Mouse (Mus musculus): Measurements from ENCODE around the gene Prss46. TPM values are rescaled to one million over a fixed set of nuclear protein-coding genes. Genes with fewer than 3 reads are reported as not detected.

Gene Prss46
- polyA plus RNA-seq, 1 experiment from 2014 or later, result not detected

- Histone ChIP-seq H3K9me3 (replicated peaks; ENCODE audit: control insufficient read depth, low read length) (no peaks in the 10 kb centered on the region), H3K36me3 (ENCODE audit: control insufficient read depth, insufficient read depth) (no peaks in the 10 kb centered on the region), H3K4me3 (ENCODE audit: low read depth, low read length) (no peak overlapping the region), H3K27ac (ENCODE audit: low read length) (no peak overlapping the region), H3K4me1 (ENCODE audit: control insufficient read depth, low read depth, low read length) (peaks cover 2% of the 10 kb centered on the region), H3K4me2 (ENCODE audit: low read depth, low read length) (no peak overlapping the region), H3K9ac (ENCODE audit: low read depth, low read length) (no peak overlapping the region), H3K27me3 (ENCODE audit: control insufficient read depth, insufficient read depth, low read depth, low read length) (no peaks in the 10 kb centered on the region)
- no peak for ATAC-seq (ENCODE audit: low read depth)
- 7% methylated on average over 6 of the region's 6 CpGs for WGBS (ENCODE audit: insufficient replicate concordance)
Observed at GRCm38 (mm10) chr9:110896595-110896994, 52.3 kb downstream of the Prss46 start.

- no peaks in the 10 kb centered on the region for H3K9me3 ChIP-seq (replicated peaks; ENCODE audit: control insufficient read depth, low read length)
- no peaks in the 10 kb centered on the region for H3K36me3 ChIP-seq (ENCODE audit: control insufficient read depth, insufficient read depth)
- no peaks in the 10 kb centered on the region for H3K27me3 ChIP-seq (ENCODE audit: control insufficient read depth, insufficient read depth, low read depth, low read length)
- H3K4me2 ChIP-seq (ENCODE audit: low read depth, low read length), result no peak overlapping the region
- no peak overlapping the region for H3K9ac ChIP-seq (ENCODE audit: low read depth, low read length)
- no peak overlapping the region for H3K27ac ChIP-seq (ENCODE audit: low read length)
- H3K4me1 ChIP-seq (ENCODE audit: control insufficient read depth, low read depth, low read length), result no peaks in the 10 kb centered on the region
- WGBS (ENCODE audit: insufficient replicate concordance), result 55% methylated on average over 10 of the region's 10 CpGs
- ATAC-seq (ENCODE audit: low read depth), result no peak
- no peak overlapping the region for H3K4me3 ChIP-seq (ENCODE audit: low read depth, low read length)
Observed at GRCm38 (mm10) chr9:110899451-110900008, 55.2 kb downstream of the Prss46 start.

- Histone ChIP-seq H3K27me3 (ENCODE audit: control insufficient read depth, insufficient read depth, low read depth, low read length) (no peaks in the 10 kb centered on the region), H3K4me3 (ENCODE audit: low read depth, low read length) (no peak overlapping the region), H3K4me2 (ENCODE audit: low read depth, low read length) (no peak overlapping the region), H3K9ac (ENCODE audit: low read depth, low read length) (no peak overlapping the region), H3K9me3 (replicated peaks; ENCODE audit: control insufficient read depth, low read length) (no peaks in the 10 kb centered on the region), H3K4me1 (ENCODE audit: control insufficient read depth, low read depth, low read length) (no peaks in the 10 kb centered on the region), H3K27ac (ENCODE audit: low read length) (no peak overlapping the region), H3K36me3 (ENCODE audit: control insufficient read depth, insufficient read depth) (no peaks in the 10 kb centered on the region)
- no peak for ATAC-seq (ENCODE audit: low read depth)
- WGBS (ENCODE audit: insufficient replicate concordance), result 70% methylated on average over 6 of the region's 6 CpGs
Observed at GRCm38 (mm10) chr9:110901204-110901603, 56.9 kb downstream of the Prss46 start.

GRCm38 (mm10) chr9:110902271-110902670 is 58.0 kb downstream of the Prss46 start:
- Histone ChIP-seq H3K9ac (ENCODE audit: low read depth, low read length) (no peak overlapping the region), H3K36me3 (ENCODE audit: control insufficient read depth, insufficient read depth) (no peaks in the 10 kb centered on the region), H3K27me3 (ENCODE audit: control insufficient read depth, insufficient read depth, low read depth, low read length) (no peaks in the 10 kb centered on the region), H3K4me1 (ENCODE audit: control insufficient read depth, low read depth, low read length) (no peaks in the 10 kb centered on the region), H3K9me3 (replicated peaks; ENCODE audit: control insufficient read depth, low read length) (no peaks in the 10 kb centered on the region), H3K4me3 (ENCODE audit: low read depth, low read length) (no peak overlapping the region), H3K4me2 (ENCODE audit: low read depth, low read length) (no peak overlapping the region), H3K27ac (ENCODE audit: low read length) (no peak overlapping the region)
- ATAC-seq (ENCODE audit: low read depth), result no peak
- WGBS (ENCODE audit: insufficient replicate concordance), result 78% methylated on average over 4 of the region's 4 CpGs

Other genes starting within 250 kb of the Prss46 start
- gene Nradd, start 220.1 kb upstream of the Prss46 start, polyA plus RNA-seq (2015; fragmentation: Nextera tagmentation; extraction: Ambion mirVana), result 1.4 and 1.9 TPM in 2 replicates
- gene Nbeal2, start 190.3 kb upstream of the Prss46 start, polyA plus RNA-seq (2015; fragmentation: Nextera tagmentation; extraction: Ambion mirVana), result 1.7 and 2.8 TPM in 2 replicates
- gene Ccdc12, start 188.0 kb upstream of the Prss46 start, polyA plus RNA-seq (2015; fragmentation: Nextera tagmentation; extraction: Ambion mirVana), result 59.5 and 60.5 TPM in 2 replicates
- 1.1 and 1.9 TPM in 2 replicates for gene Myl3, start 102.6 kb upstream of the Prss46 start, polyA plus RNA-seq (2015; fragmentation: Nextera tagmentation; extraction: Ambion mirVana)
- gene Pth1r, start 97.4 kb upstream of the Prss46 start, polyA plus RNA-seq (2015; fragmentation: Nextera tagmentation; extraction: Ambion mirVana), result 2.3 and 2.5 TPM in 2 replicates
- gene Prss42, start 46.3 kb upstream of the Prss46 start, polyA plus RNA-seq (2015; fragmentation: Nextera tagmentation; extraction: Ambion mirVana), result not detected in 2 replicates
- gene Prss44, start 30.5 kb upstream of the Prss46 start, polyA plus RNA-seq (2015; fragmentation: Nextera tagmentation; extraction: Ambion mirVana), result not detected in 2 replicates
- gene Prss43, start 17.8 kb upstream of the Prss46 start, polyA plus RNA-seq (2015; fragmentation: Nextera tagmentation; extraction: Ambion mirVana), result not detected in 2 replicates
- not detected in 2 replicates for gene Prss45, start 9.9 kb upstream of the Prss46 start, polyA plus RNA-seq (2015; fragmentation: Nextera tagmentation; extraction: Ambion mirVana)
- gene Prss50, start 13.5 kb downstream of the Prss46 start, polyA plus RNA-seq (2015; fragmentation: Nextera tagmentation; extraction: Ambion mirVana), result 8.2 and 8.6 TPM in 2 replicates
- gene Als2cl, start 35.4 kb downstream of the Prss46 start, polyA plus RNA-seq (2015; fragmentation: Nextera tagmentation; extraction: Ambion mirVana), result 1.8 and 2.0 TPM in 2 replicates
- 2.0 and 2.8 TPM in 2 replicates for gene Tmie, start 35.6 kb downstream of the Prss46 start, polyA plus RNA-seq (2015; fragmentation: Nextera tagmentation; extraction: Ambion mirVana)
- gene Fam240a, start 72.4 kb downstream of the Prss46 start, polyA plus RNA-seq (2015; fragmentation: Nextera tagmentation; extraction: Ambion mirVana), result not detected in 2 replicates
- gene Tdgf1, start 101.7 kb downstream of the Prss46 start, polyA plus RNA-seq (2015; fragmentation: Nextera tagmentation; extraction: Ambion mirVana), result not detected in 2 replicates
- gene Lrrc2, start 107.0 kb downstream of the Prss46 start, polyA plus RNA-seq (2015; fragmentation: Nextera tagmentation; extraction: Ambion mirVana), result 0.29 and 0.44 TPM in 2 replicates
- gene Rtp3, start 146.1 kb downstream of the Prss46 start, polyA plus RNA-seq (2015; fragmentation: Nextera tagmentation; extraction: Ambion mirVana), result 13.7 and 18.1 TPM in 2 replicates
- gene Ltf, start 174.8 kb downstream of the Prss46 start, polyA plus RNA-seq (2015; fragmentation: Nextera tagmentation; extraction: Ambion mirVana), result 173 and 211 TPM in 2 replicates
- gene Ccrl2, start 213.0 kb downstream of the Prss46 start, polyA plus RNA-seq (2015; fragmentation: Nextera tagmentation; extraction: Ambion mirVana), result 15.7 and 18.2 TPM in 2 replicates